Mouse (Mus musculus) urinary bladder, postnatal 10 days (tissue): ENCODE results near the gene Asb8.

Experiments
- DNase-seq: peaks from one replicate; pipeline ENCODE4 v3.0.0; 2022; ENCODE audit warnings: low spot score

The Asb8 gene

GRCm38 (mm10) chr15:98155272-98155671, 10.2 kb downstream of the Asb8 start:
- no peak for DNase-seq

GRCm38 (mm10) chr15:98154631-98155030, 10.8 kb downstream of the Asb8 start:
- DNase-seq, result no peak

- DNase-seq, result no peak
Observed at GRCm38 (mm10) chr15:98154146-98154545, 11.3 kb downstream of the Asb8 start.

- no peak for DNase-seq
Observed at GRCm38 (mm10) chr15:98153625-98154024, 11.8 kb downstream of the Asb8 start.

- DNase-seq, result no peak
Observed at GRCm38 (mm10) chr15:98152916-98153315, 12.5 kb downstream of the Asb8 start.

- DNase-seq, result no peak
Observed at GRCm38 (mm10) chr15:98149166-98149602, 16.2 kb downstream of the Asb8 start.

GRCm38 (mm10) chr15:98148356-98148755, 17.1 kb downstream of the Asb8 start:
- no peak for DNase-seq

- peak; percentile 68 for DNase-seq
Observed at GRCm38 (mm10) chr15:98145559-98146181, 19.8 kb downstream of the Asb8 start.

- DNase-seq, result no peak
Observed at GRCm38 (mm10) chr15:98144861-98145507, 20.4 kb downstream of the Asb8 start.

- no peak for DNase-seq
Observed at GRCm38 (mm10) chr15:98142515-98142914, 22.9 kb downstream of the Asb8 start.

- DNase-seq, result no peak
Observed at GRCm38 (mm10) chr15:98140809-98141208, 24.6 kb downstream of the Asb8 start.

GRCm38 (mm10) chr15:98139763-98140162, 25.7 kb downstream of the Asb8 start:
- no peak for DNase-seq

- DNase-seq, result no peak
Observed at GRCm38 (mm10) chr15:98136871-98137270, 28.6 kb downstream of the Asb8 start.

- DNase-seq, result no peak
Observed at GRCm38 (mm10) chr15:98135671-98136070, 29.8 kb downstream of the Asb8 start.

- no peak for DNase-seq
Observed at GRCm38 (mm10) chr15:98134666-98135065, 30.8 kb downstream of the Asb8 start.

GRCm38 (mm10) chr15:98134034-98134433, 31.4 kb downstream of the Asb8 start:
- no peak for DNase-seq

- DNase-seq, result no peak
Observed at GRCm38 (mm10) chr15:98133471-98133870, 32.0 kb downstream of the Asb8 start.

- DNase-seq, result no peak
Observed at GRCm38 (mm10) chr15:98131942-98132655, 33.3 kb downstream of the Asb8 start.

GRCm38 (mm10) chr15:98131451-98131850, 34.0 kb downstream of the Asb8 start:
- no peak for DNase-seq

- no peak for DNase-seq
Observed at GRCm38 (mm10) chr15:98131001-98131400, 34.4 kb downstream of the Asb8 start.

- DNase-seq, result no peak
Observed at GRCm38 (mm10) chr15:98120831-98121230, 44.6 kb downstream of the Asb8 start.

GRCm38 (mm10) chr15:98119363-98119762, 46.1 kb downstream of the Asb8 start:
- DNase-seq, result no peak

- no peak for DNase-seq
Observed at GRCm38 (mm10) chr15:98116287-98116686, 49.1 kb downstream of the Asb8 start.
